Mouse (Mus musculus): ENCODE data around the gene Rad18.

GRCm38 (mm10) chr6:112609027-112609426 lies 87.5 kb downstream of the Rad18 start:
- TF ChIP-seq CTCF (IDR thresholded peaks at IDR 0.05; ENCODE audit: insufficient read depth, low read depth, low read length), result no peak
- no peak for TF ChIP-seq POLR2A (IDR thresholded peaks at IDR 0.05; ENCODE audit: insufficient read depth, low read depth, low read length)

Data from olfactory bulb, adult 2 months (tissue).